Mouse (Mus musculus) C2C12 (cell line): Measurements from ENCODE around the gene A830005F24Rik. TPM values are rescaled to one million over a fixed set of nuclear protein-coding genes. Genes with fewer than 3 reads are reported as not detected.

Source experiments
- H3K27me3 ChIP-seq: one replicate; pipeline ENCODE4 v1.6.1; 2011; ENCODE audit not compliant: control insufficient read depth, insufficient read depth, insufficient read length
- H3K36me3 ChIP-seq: one replicate; pipeline ENCODE4 v1.6.1; 2011; ENCODE audit not compliant: control insufficient read depth, insufficient read depth
- H3K4me3 ChIP-seq: one replicate; pipeline ENCODE4 v1.5.1; 2011; ENCODE audit warnings: mild to moderate bottlenecking, control low read depth; ENCODE audit not compliant: poor library complexity, insufficient read depth, severe bottlenecking
- H3K79me2 ChIP-seq: one replicate; pipeline ENCODE4 v1.6.1; 2011; ENCODE audit not compliant: control insufficient read depth, insufficient read depth
- H3K79me3 ChIP-seq: one replicate; pipeline ENCODE4 v1.6.1; 2011; ENCODE audit warnings: low read depth, control low read depth
- H3ac ChIP-seq: one replicate; pipeline ENCODE3; 2011; ENCODE audit warnings: low read depth; ENCODE audit not compliant: control insufficient read depth, insufficient read length
- CEBPB ChIP-seq: IDR thresholded peaks from one replicate; pipeline ENCODE4 v1.6.1; 2011; ENCODE audit warnings: low read depth, mild to moderate bottlenecking, control low read depth, moderate library complexity
- CTCF ChIP-seq: IDR thresholded peaks from one replicate; pipeline ENCODE4 v1.5.1; 2011; ENCODE audit not compliant: control insufficient read depth, insufficient read depth, insufficient read length
- FOSL1 ChIP-seq: IDR thresholded peaks from one replicate; pipeline ENCODE4 v1.8.0; 2011; ENCODE audit warnings: mild to moderate bottlenecking, low read length; ENCODE audit not compliant: poor library complexity, insufficient read depth, severe bottlenecking
- MAX ChIP-seq: IDR thresholded peaks from one replicate; pipeline ENCODE4 v1.6.1; 2011; ENCODE audit warnings: mild to moderate bottlenecking, control low read depth
- MYOD1 ChIP-seq: IDR thresholded peaks from one replicate; pipeline ENCODE4 v1.6.1; 2011; ENCODE audit warnings: low read depth; ENCODE audit not compliant: control insufficient read depth, insufficient read length
- MYOG ChIP-seq: IDR thresholded peaks from one replicate; pipeline ENCODE4 v1.6.1; 2011; ENCODE audit not compliant: control insufficient read depth, insufficient read length; ENCODE audit errors: extremely low read depth
- USF1 ChIP-seq: IDR thresholded peaks from one replicate; pipeline ENCODE4 v1.6.1; 2011; ENCODE audit warnings: low read depth, mild to moderate bottlenecking, control low read depth, moderate library complexity
- microRNA-seq: library from miRNA; unstranded; fragments of <30 nt; microRNA quantifications from one replicate; pipeline ENCODE4, GENCODE M21; 2019; ENCODE audit warnings: borderline microRNAs expressed
- polyA plus RNA-seq: library from polyadenylated mRNA; unstranded; fragments of >200 nt; fragmentation: generic; extraction: Trizol; gene quantifications from one replicate; pipeline ENCODE4 v1.2.1, GENCODE M21; 2012; ENCODE audit warnings: missing spikeins

The A830005F24Rik gene
- polyA plus RNA-seq, 1 experiment = 0.33 TPM

GRCm38 (mm10) chr13:48555976-48556375, 42.6 kb downstream of the A830005F24Rik start:
- Histone ChIP-seq H3K4me3 (no peak overlapping the region), H3K79me2 (no peaks in the 10 kb centered on the region), H3K36me3 (no peaks in the 10 kb centered on the region), H3ac (no peak overlapping the region), H3K27me3 (no peaks in the 10 kb centered on the region), H3K79me3 (no peaks in the 10 kb centered on the region)
- TF ChIP-seq CEBPB (no peak), CTCF (no peak), MAX (no peak), FOSL1 (no peak), MYOG (no peak), MYOD1 (no peak), USF1 (no peak)

DNA sequence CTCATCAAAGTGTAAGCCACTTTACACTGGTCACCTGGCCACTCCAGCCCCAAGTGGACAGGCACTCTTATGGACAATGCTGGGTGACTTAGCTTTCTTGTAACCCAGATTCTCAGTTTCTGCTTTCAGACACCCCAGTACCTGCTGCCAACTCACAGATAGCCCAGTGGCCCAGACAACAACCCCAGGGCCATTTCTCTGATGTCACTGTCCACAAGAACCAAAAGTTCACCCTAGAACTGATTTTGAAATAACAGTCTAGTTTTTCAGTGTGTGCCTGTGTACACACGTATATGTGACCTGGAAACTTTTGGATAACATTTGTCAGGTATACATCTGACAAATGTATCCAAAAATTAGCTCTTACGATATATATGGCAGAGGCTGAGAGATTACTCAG, 48.1 kb downstream of the A830005F24Rik start:
- TF ChIP-seq MYOD1 (no peak), USF1 (no peak)
- Histone ChIP-seq H3K36me3 (no peaks in the 10 kb centered on the region), H3K79me3 (no peaks in the 10 kb centered on the region), H3K79me2 (no peaks in the 10 kb centered on the region), H3ac (no peak overlapping the region), H3K4me3 (no peak overlapping the region), H3K27me3 (no peaks in the 10 kb centered on the region)

DNA sequence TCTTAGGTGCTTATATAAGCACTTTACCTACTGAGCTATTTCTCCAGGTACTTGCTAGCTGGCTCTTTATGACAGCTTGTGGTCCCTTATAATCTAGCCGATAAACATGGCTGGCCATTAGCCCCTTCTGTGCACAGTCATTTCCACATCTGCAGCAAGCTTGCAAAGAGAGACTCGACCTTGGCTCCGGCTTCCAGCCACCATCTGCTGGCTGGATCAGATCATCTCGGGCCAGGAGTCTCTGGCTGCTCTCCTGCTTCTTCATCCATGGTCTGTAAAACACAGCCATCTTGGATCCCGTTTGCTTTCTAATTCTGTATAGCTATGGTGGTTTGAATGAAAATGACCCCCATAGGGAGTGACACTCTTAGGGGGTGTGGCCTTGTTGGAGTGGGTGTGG, 49.0 kb downstream of the A830005F24Rik start:
- no peaks in the 10 kb centered on the region for H3K79me2 ChIP-seq
- no peak overlapping the region for H3ac ChIP-seq
- H3K36me3 ChIP-seq = no peaks in the 10 kb centered on the region
- H3K4me3 ChIP-seq = no peak overlapping the region
- H3K27me3 ChIP-seq = no peaks in the 10 kb centered on the region
- TF ChIP-seq FOSL1 (no peak), MAX (no peak), CEBPB (no peak), MYOD1 (no peak), USF1 (no peak), CTCF (no peak), MYOG (no peak)
- H3K79me3 ChIP-seq = no peaks in the 10 kb centered on the region

Small RNA genes within 50 kb of the gene (microRNA-seq; reads per million reads assigned to microRNA genes)
- gene Gm24111 (not detected), gene Mirlet7a-1 (46.4 reads per million, percentile 69 among the genes with 10 or more reads in this experiment), gene Mirlet7d (9,044 reads per million, percentile 95 among the genes with 10 or more reads in this experiment), gene Mirlet7f-1 (not detected)

Other genes with a start within 250 kb of the A830005F24Rik start
- gene Zfp169, start 119 bp upstream of the A830005F24Rik start, polyA plus RNA-seq = 1.8 TPM
- gene Ptpdc1, start 112.1 kb downstream of the A830005F24Rik start, polyA plus RNA-seq = 5.5 TPM
- gene Barx1, start 149.4 kb downstream of the A830005F24Rik start, polyA plus RNA-seq = not detected